Mouse (Mus musculus) T-helper 17 cell (primary cell): Measurements from ENCODE around the gene Cyb561a3.

Experiments used
- in situ Hi-C, 2 experiments: fragments of 300-600 bp; cut with MboI, MseI; formaldehyde crosslinking; loops; 1 replicate in 1 of 2; 2 replicates in 1 of 2; pipeline ENCODE4 v1.15.1; 2025; ENCODE audit warnings: high pct_unique_total_duplicates in 2 of 2

The Cyb561a3 gene

GRCm38 (mm10) chr19:10589127-10589857 is 12.3 kb downstream of the Cyb561a3 start:
- in situ Hi-C loops: loop anchor here in 1 of 2 experiments (25.0 kb wide), 1 partner anchor 873 kb away; the partner anchor contains the start of gene Ms4a6c

- in situ Hi-C loops: loop anchor here in 1 of 2 experiments (25.0 kb wide), 1 partner anchor 872 kb away; the partner anchor contains the start of gene Ms4a6c
Observed at GRCm38 (mm10) chr19:10590301-10590700, 13.3 kb downstream of the Cyb561a3 start.

GRCm38 (mm10) chr19:10591659-10592377 is 14.8 kb downstream of the Cyb561a3 start:
- in situ Hi-C loops: loop anchor here in 1 of 2 experiments (25.0 kb wide), 1 partner anchor 870 kb away; the partner anchor contains the start of gene Ms4a6c

- in situ Hi-C loops: loop anchor here in 1 of 2 experiments (5.0 to 25.0 kb wide), 2 partner anchors 46 to 864 kb away; partner anchors contain the start of gene Ms4a6c
Observed at GRCm38 (mm10) chr19:10598188-10598587, 21.2 kb downstream of the Cyb561a3 start.

- in situ Hi-C loops: loop anchor here in 1 of 2 experiments (5.0 to 25.0 kb wide), 3 partner anchors 47 to 1338 kb away; partner anchors contain the start of gene Ms4a6c
Observed at GRCm38 (mm10) chr19:10599648-10600047, 22.7 kb downstream of the Cyb561a3 start.

GRCm38 (mm10) chr19:10602247-10602769 is 25.3 kb downstream of the Cyb561a3 start:
- in situ Hi-C loops: loop anchor here in 1 of 2 experiments (25.0 kb wide), 1 partner anchor 1335 kb away; no protein-coding TSS in a partner anchor

GRCm38 (mm10) chr19:10602787-10603186 is 25.8 kb downstream of the Cyb561a3 start:
- in situ Hi-C loops: loop anchor here in 1 of 2 experiments (25.0 kb wide), 1 partner anchor 1335 kb away; no protein-coding TSS in a partner anchor

- in situ Hi-C loops: loop anchor here in 1 of 2 experiments (25.0 kb wide), 1 partner anchor 1333 kb away; no protein-coding TSS in a partner anchor
Observed at GRCm38 (mm10) chr19:10603660-10604523, 26.9 kb downstream of the Cyb561a3 start.

GRCm38 (mm10) chr19:10604534-10604933 is 27.6 kb downstream of the Cyb561a3 start:
- in situ Hi-C loops: loop anchor here in 1 of 2 experiments (25.0 kb wide), 1 partner anchor 1333 kb away; no protein-coding TSS in a partner anchor

GRCm38 (mm10) chr19:10605293-10605900 is 28.4 kb downstream of the Cyb561a3 start, which contains the start of the genes Ddb1 and Tkfc:
Ddb1 (plus strand) TSS chr19:10605327.
Tkfc (minus strand) TSS chr19:10605654.
- in situ Hi-C loops: loop anchor here in 1 of 2 experiments (25.0 kb wide), 1 partner anchor 1332 kb away; no protein-coding TSS in a partner anchor

GRCm38 (mm10) chr19:10605901-10606622 is 29.1 kb downstream of the Cyb561a3 start:
- in situ Hi-C loops: loop anchor here in 1 of 2 experiments (25.0 kb wide), 1 partner anchor 1331 kb away; no protein-coding TSS in a partner anchor

- in situ Hi-C loops: loop anchor here in 1 of 2 experiments (25.0 kb wide), 1 partner anchor 1329 kb away; no protein-coding TSS in a partner anchor
Observed at GRCm38 (mm10) chr19:10608573-10609240, 31.7 kb downstream of the Cyb561a3 start.

- in situ Hi-C loops: no loop called here
Observed at GRCm38 (mm10) chr19:10634106-10634871, 57.3 kb downstream of the Cyb561a3 start, which contains the start of gene Vwce. Vwce (plus strand) TSS chr19:10634213.

GRCm38 (mm10) chr19:10634872-10635318 is 57.9 kb downstream of the Cyb561a3 start:
- in situ Hi-C loops: no loop called here

- in situ Hi-C loops: no loop called here
Observed at GRCm38 (mm10) chr19:10637840-10638239, 60.9 kb downstream of the Cyb561a3 start.

- in situ Hi-C loops: no loop called here
Observed at GRCm38 (mm10) chr19:10640080-10640479, 63.1 kb downstream of the Cyb561a3 start.

- in situ Hi-C loops: no loop called here
Observed at GRCm38 (mm10) chr19:10640589-10641378, 63.8 kb downstream of the Cyb561a3 start.
